Mouse (Mus musculus) olfactory bulb, adult 2 months (tissue): ENCODE measurements at regions not wholly inside any gene's neighbourhood (a gene's known extent, or its start where the extent isn't known, plus 50 kb on each side); places are given as distances from the start of the nearest gene placed in this dataset.

Experiments
- CTCF ChIP-seq: fragments of 200-500 bp; IDR thresholded peaks from 2 replicates; pipeline ENCODE4 v1.5.1; 2012; ENCODE audit warnings: low read depth, mild to moderate bottlenecking, low read length, moderate library complexity; ENCODE audit not compliant: insufficient read depth
- POLR2A ChIP-seq: fragments of 200-500 bp; IDR thresholded peaks from 2 replicates; pipeline ENCODE4 v1.6.1; 2012; ENCODE audit warnings: mild to moderate bottlenecking, low read depth, low read length, moderate library complexity; ENCODE audit not compliant: insufficient read depth

DNA sequence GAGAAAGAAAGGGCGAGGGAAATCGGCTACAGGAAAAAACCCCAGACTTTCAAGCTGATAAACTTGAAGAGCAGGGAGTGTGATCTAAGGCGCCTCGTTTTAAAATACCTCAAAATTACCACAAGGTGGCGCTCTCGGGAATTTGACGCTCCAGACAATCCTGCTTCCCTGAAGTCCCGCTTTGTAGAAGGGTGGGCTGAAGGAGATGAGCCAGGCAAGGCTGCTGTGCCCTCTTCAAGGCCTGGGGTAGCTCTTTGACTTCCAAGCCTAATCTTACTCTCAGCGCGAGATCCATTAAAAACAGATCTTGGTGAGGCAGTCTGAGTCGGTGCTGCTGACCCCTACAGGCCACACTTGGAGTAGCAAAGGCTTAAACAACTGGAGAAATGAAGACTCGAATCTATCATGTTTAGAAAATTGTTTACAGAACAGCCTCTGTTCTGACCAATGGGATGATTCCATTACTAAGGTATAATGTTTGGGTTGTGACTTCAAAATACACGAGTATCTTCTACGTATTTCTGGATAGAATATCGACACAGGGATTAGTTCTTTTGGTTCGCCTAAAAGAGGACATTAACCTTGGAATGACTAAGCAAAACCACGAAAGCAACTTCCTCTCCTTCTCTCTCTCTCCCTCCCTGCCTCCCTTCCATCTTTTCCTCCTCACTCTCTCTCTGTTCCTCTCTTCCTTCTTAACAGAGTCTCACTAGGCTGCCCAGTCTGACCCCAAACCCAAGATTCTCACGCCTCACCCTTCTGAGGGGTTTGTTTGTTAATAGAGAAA lies 83.7 kb upstream of the Pik3cg start:
- peak; percentile 100 for TF ChIP-seq CTCF
- no peak for TF ChIP-seq POLR2A
